Mouse (Mus musculus): ENCODE measurements at regions not wholly inside any gene's neighbourhood (a gene's known extent, or its start where the extent isn't known, plus 50 kb on each side); places are given as distances from the start of the nearest gene placed in this dataset.

DNA sequence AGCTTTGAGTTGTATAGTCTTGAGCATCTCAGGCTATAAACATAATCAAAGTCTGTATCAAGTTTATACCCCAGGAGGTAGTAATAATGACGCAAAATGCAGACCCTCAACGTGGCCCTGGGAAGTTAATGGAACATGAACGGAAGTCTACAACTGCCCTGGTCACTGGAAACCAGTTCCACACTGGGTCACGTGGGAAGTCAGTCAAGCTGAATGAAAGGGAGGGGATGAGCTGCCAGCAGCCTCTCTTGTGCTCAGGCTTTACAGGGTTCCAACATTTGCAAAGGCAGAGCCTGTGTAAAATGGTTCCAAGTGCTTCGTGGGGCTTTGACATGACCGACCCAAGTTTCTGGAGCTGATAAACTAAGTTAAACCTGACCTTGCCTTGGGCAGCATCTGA is 229.4 kb downstream of the Lnpk start:
- DNase-seq, result no peak

DNA sequence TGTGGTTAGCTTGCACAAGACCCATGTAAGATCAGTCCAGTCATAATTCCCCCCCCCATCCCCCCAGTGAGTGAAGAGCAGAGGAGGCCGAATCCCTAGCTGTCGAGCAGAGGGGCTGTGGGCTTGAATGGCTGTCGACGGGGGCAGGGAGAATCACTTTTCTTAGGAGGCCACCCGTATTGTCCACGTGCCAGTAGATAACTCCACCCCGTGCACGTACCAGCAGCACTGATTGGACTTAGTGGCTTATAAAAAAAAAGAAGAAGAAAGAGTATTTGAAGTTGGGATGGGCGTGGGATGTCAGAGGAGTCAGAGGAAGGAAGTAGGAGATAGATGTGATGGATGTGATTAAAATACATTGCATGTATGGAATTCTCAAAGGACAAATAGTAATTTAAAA is 272.9 kb downstream of the Lnpk start:
- DNase-seq, result no peak

DNA sequence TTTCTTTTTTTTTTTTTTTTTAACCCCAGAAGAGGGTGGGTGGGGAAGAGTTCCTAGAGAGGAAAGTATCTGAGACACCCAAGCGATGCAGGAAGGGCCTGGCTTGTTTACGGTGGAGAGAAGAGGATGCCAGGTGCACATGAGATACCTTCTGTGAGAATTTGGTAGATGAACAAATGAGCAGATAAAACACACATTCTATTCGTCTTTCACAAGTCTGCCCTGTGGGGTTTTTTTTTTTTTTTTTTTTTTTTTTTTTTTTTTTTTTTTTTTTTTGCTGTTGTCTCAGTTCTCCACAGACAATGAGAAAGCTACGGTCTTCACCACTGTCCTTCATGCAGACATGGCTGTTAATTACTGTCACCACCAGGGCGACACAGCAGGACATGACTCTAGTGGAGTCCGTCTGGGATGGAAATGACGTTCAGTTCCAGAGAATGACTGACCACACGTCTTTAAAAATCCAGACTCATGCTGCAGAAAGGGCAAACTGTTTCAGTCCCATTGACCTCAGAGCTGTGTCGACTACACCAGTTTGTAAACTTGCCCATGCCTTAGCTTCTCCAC is 278.3 kb downstream of the Lnpk start:
- no peak for DNase-seq

DNA sequence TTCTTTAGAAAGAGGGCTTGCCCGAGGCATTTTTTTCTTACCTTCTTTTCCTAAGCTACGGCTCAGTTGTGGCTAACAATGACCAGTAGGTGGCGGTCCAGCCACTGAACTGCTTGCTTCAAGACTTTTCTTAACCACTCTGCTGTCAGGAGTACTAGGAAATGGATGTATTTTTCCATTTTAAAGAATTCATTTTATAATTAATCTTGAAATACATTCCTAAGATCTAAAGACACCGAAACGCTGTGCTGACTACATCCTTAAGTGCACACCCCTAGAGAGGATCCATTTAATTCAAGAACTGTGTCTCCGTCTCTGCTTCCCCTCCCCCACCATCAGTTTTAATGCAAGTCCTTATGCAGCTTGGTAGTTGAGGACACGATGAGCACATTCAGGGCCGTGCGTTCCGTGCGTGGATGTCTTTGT is 278.9 kb downstream of the Lnpk start:
- peak; percentile 63 for DNase-seq

- no peak for DNase-seq
Measured at GRCm38 (mm10) chr2:74292641-74293040, 286.6 kb downstream of the Lnpk start.

GRCm38 (mm10) chr2:74291416-74292396 is 287.5 kb downstream of the Lnpk start:
- no peak for DNase-seq

GRCm38 (mm10) chr2:74285624-74286023 is 293.6 kb downstream of the Lnpk start:
- DNase-seq, result no peak

GRCm38 (mm10) chr2:74264963-74265362 is 314.3 kb downstream of the Lnpk start:
- DNase-seq, result no peak

DNA sequence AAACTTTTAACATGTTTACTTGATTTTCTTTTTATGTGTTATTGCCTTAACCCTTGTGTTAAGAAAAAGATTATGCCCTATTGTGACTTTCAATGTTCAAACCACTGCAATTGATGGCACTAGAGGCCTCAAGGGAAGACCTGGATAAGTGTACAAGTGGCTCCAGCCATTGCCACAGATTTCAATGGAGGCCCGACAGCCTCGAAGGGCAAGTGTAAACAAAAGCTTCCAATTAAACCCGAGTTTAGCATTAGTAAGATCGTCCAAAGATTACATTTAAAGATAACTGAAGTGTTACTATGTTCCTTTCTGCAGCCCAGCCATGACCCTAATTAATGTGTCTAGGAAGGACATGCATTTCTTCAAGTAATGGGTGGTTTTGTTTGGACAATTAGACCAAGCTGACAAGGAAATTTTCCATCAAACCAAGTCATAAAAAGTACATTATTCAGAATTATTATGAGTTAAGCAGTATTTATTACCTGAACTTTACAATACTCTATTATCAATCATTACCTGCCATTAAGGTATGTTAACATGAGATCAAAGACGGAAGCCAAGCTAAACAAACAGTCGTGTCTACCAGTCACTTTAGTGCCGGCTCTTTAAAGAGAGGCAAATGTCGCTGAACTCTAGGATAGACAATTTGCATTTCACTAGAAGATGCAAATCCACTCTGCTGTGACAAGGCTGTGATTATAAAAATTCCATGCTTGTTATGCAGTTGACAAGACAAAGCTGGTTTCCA is 322.0 kb downstream of the Lnpk start:
- DNase-seq, result no peak

DNA sequence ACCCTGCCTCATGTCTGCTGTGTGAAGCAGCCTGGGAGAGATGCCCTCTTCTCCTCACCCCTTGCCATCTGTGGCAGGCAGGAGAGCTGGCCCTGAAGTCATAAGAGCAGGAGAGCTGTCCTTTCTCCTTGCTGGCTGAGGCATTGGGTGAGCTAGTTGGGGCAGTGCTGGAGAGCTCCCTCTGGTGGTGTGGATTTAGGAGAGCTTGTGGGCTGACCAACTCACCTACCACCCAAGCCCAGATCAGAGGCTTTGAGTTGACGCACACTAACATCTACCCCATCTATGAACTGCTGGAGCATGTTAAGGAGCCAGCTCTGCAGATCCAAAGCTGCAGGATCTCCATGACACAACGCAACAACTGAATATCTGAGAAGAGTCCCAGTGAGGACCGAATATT is 331.7 kb downstream of the Lnpk start:
- DNase-seq, result peak; percentile 4

DNA sequence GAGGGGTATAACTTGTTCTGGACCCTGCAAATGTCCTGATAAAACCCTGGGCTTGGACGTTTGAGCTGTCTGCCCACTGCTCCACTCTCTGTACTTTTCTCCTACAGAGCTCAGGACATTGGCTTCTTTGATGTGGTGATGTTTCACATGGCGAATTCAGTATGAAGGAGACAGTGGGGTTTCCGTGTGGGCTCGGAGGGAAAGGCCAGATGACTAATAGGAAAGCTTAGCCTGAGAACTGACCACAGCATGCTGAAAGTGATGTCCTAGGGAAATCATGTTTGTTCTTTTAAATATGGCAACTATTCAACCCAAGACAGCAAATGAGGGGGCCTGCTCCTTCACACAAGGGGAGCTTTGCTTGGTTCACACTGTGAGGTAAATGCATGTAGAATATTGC is 332.6 kb downstream of the Lnpk start:
- no peak for DNase-seq

GRCm38 (mm10) chr2:74244203-74244602 is 333.1 kb upstream of the Atp5g3 start:
- DNase-seq, result no peak

GRCm38 (mm10) chr2:74243801-74244200 is 332.7 kb upstream of the Atp5g3 start:
- no peak for DNase-seq

DNA sequence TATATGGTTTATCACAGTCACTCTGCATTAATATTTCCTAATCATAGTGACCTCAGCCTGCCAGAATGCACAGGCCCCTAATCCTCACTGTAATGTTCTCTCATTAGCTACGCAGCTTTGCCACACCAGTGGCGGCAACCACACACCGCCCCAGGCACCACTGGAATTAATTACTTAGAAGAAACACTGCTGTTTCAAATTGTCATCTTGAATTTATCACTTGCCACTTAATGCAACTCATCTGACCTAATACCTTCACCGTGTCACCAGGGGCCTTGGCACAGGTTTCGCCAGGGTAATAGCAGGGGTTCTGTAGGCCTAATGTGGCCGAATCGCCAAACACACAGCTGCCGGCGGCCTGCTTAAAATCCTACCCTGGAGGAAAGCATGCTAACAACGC is 328.5 kb upstream of the Atp5g3 start:
- no peak for DNase-seq

GRCm38 (mm10) chr2:74217437-74217836 is 306.3 kb upstream of the Atp5g3 start:
- no peak for DNase-seq

- DNase-seq, result no peak
Measured at GRCm38 (mm10) chr2:74210210-74210609, 299.1 kb upstream of the Atp5g3 start.

DNA sequence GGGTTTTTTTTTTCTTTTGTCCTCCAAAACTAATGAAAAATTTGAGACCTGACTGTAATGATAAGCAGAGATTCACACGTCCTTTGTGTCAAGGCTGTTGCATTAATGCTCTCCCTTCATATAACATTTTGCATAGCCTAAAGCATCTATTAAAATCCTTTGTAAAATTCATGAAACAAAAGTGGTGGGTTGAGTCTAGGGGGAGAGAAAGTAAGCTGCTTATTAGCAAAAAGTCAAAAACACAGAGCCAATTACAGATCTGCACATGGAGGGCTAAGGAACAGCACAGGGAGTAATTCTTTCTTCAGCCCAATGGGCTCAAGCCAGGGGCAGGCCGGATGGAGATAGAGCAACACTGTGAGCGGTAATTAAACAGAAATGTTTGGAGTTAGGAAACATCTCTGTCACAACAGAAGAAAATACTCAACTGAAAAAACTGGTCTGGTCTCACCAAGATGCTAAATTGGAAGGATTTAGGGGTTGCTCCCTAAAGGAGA is 298.3 kb upstream of the Atp5g3 start:
- DNase-seq, result no peak

- no peak for DNase-seq
Measured at GRCm38 (mm10) chr2:74207440-74207839, 296.3 kb upstream of the Atp5g3 start.

GRCm38 (mm10) chr2:74202776-74203175 is 291.6 kb upstream of the Atp5g3 start:
- DNase-seq, result no peak

- no peak for DNase-seq
Measured at GRCm38 (mm10) chr2:74201608-74202323, 290.6 kb upstream of the Atp5g3 start.

DNA sequence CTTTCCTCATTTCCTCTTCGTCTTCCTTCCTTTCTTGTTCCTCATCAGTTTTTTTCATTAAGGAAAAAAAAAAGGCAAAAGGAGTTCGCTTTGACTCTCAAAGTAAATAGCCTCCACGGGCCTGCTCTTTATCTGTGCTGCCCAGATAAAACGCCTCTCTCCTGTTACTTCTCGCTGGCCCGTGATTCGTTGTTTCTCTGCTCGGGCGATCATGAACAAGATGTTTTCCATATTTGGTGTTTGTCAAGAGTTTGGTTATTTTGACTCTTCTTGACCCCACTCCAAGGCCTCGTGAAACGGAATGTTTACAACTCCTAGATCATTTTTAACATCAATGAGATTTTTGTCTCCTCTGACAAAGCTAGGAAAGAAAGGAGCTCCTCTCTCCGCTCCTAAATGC is 288.4 kb upstream of the Atp5g3 start:
- DNase-seq, result no peak

GRCm38 (mm10) chr2:74187963-74188790 is 277.1 kb upstream of the Atp5g3 start:
- DNase-seq, result no peak
